Mouse (Mus musculus) hindbrain, postnatal 0 days (tissue): Measurements from ENCODE around the gene Mroh8. TPM values are rescaled to one million over a fixed set of nuclear protein-coding genes. Genes with fewer than 3 reads are reported as not detected.

Experiments used
- ATAC-seq: fragments of 200-750 bp; cut with Nextera tagmentation; 2 replicates; pipeline ENCODE4 v1.8.0; 2017; ENCODE audit warnings: mild to moderate bottlenecking, moderate TSS enrichment, moderate library complexity
- DNase-seq: peaks from one replicate; pipeline ENCODE4 v3.0.0-alpha.2; 2015; ENCODE audit warnings: low spot score
- H3K27ac ChIP-seq: fragments of 300-500 bp; sonication (generic); 2 replicates; pipeline ENCODE4 v1.5.1; 2014; ENCODE audit warnings: mild to moderate bottlenecking
- H3K27me3 ChIP-seq: fragments of 300-500 bp; sonication (generic); 2 replicates; pipeline ENCODE4 v1.6.1; 2014; ENCODE audit warnings: low read length, mixed read lengths; ENCODE audit not compliant: insufficient read depth
- H3K36me3 ChIP-seq: fragments of 300-500 bp; sonication (generic); 2 replicates; pipeline ENCODE4 v1.6.1; 2014; ENCODE audit warnings: low read length, mixed read lengths; ENCODE audit not compliant: insufficient read depth
- H3K4me1 ChIP-seq: fragments of 300-500 bp; sonication (generic); 2 replicates; pipeline ENCODE4 v1.6.1; 2014; ENCODE audit warnings: antibody characterized with exemption, low read length, mixed read lengths; ENCODE audit not compliant: insufficient read depth
- H3K4me2 ChIP-seq: fragments of 300-500 bp; sonication (generic); 2 replicates; pipeline ENCODE4 v1.6.1; 2014; ENCODE audit warnings: low read depth, mild to moderate bottlenecking, low read length, moderate library complexity, mixed read lengths
- H3K4me3 ChIP-seq: fragments of 300-500 bp; sonication (generic); 2 replicates; pipeline ENCODE4 v1.5.1; 2014; ENCODE audit warnings: low read length
- H3K9ac ChIP-seq: fragments of 300-500 bp; sonication (generic); replicated peaks from 2 replicates; pipeline ENCODE4 v1.6.1; 2014; ENCODE audit warnings: mild to moderate bottlenecking, low read length, moderate library complexity, mixed read lengths
- H3K9me3 ChIP-seq: fragments of 300-500 bp; sonication (generic); 2 replicates; pipeline ENCODE4 v1.6.1; 2016; ENCODE audit warnings: low read length, mixed read lengths
- CTCF ChIP-seq: IDR thresholded peaks from 2 replicates; pipeline ENCODE4 v1.5.1; 2016; ENCODE audit warnings: antibody characterized with exemption, control low read depth, low read depth
- WGBS: fragments of 180-500 bp; shearing (Covaris S2); extraction: QIAGEN DNeasy Blood & Tissue Kit; methylation state at CpG from one replicate; pipeline ENCODE4 v1.1.7; 2014; 5-methylcytosine and 5-hydroxymethylcytosine counted together
- polyA plus RNA-seq: library from polyadenylated mRNA; unstranded; fragments of >200 nt; fragmentation: Nextera tagmentation; extraction: Ambion mirVana; gene quantifications from 2 replicates; pipeline ENCODE4 v1.2.1, GENCODE M21; 2015
- total RNA-seq: library from RNA; depleted of rRNA; stranded (reverse); fragments of >200 nt; gene quantifications from 2 replicates; pipeline ENCODE4 v1.2.3, GENCODE M21; 2014; rRNA removed

Mroh8 gene
- 0.25 TPM in 1 of 2 replicates, not detected in the other for total RNA-seq
- 0.42 and 0.70 TPM in 2 replicates for polyA plus RNA-seq

DNA sequence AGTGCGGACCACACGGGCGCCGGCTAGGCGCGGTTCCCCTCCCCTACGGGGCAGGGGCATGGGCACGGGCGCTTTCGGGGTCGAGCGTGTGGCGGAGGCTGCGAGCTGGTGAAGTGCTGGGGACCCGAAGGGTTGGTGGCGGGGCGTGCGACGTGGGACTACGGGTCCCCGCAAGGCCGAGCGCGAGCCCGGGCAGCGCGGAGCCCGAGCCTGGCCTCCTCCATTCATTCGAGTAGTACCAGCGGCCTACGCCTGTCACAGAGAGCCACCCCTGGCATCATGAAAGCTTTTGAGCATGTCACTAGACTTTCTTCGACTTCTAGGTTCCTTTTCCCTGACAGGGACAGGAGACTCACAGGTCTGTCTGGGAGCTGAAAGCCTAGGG lies at the start of gene Mroh8:
Gene Mroh8 (minus strand): TSS at position 134 of the 385 bp plus-strand sequence.
- peak; percentile 76 for ATAC-seq
- no peaks in the 10 kb centered on the region for H3K9me3 ChIP-seq
- peaks cover 11% of the 10 kb centered on the region for H3K4me1 ChIP-seq
- H3K36me3 ChIP-seq: no peaks in the 10 kb centered on the region
- H3K27ac ChIP-seq: peak within 1 kb of the TSS; percentile 96
- H3K9ac ChIP-seq: peak within 1 kb of the TSS; percentile 86
- no peak for TF ChIP-seq CTCF
- peak; percentile 79 for DNase-seq
- WGBS: under 1% methylated on average over 31 of the region's 32 CpGs
- H3K4me2 ChIP-seq: peak within 1 kb of the TSS; percentile 77
- peak within 1 kb of the TSS; percentile 100 for H3K4me3 ChIP-seq
- H3K27me3 ChIP-seq: no peaks in the 10 kb centered on the region

DNA sequence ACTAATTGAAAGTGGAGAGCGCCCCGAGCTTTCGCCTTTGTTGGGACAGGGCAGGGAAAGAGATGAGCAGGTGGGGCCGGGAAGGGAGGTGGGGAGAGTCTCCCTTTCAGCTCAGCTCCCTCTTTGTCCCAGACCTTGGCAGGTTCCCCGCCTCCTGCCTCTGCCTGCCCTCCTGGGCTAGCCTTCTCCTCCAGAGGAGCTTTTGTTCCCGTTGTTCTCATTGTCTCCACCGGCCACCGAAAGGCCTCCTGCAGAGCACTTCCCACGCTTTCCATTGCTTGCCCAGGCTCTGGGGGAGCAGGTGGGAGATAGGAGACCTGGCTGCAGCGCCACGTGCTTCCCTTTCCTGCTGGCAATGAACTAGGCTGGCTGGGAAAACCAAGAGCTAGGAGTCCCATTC lies 49.2 kb upstream of the Mroh8 start:
- H3K9me3 ChIP-seq: no peaks in the 10 kb centered on the region
- WGBS: 14% methylated on average over 11 of the region's 11 CpGs
- peak; percentile 44; the same call in 1 of the 2 replicates for ATAC-seq
- H3K27me3 ChIP-seq: no peaks in the 10 kb centered on the region
- H3K9ac ChIP-seq: no peak overlapping the region
- DNase-seq: no peak
- no peak overlapping the region for H3K4me3 ChIP-seq
- no peak overlapping the region for H3K27ac ChIP-seq
- H3K4me1 ChIP-seq: peaks cover 8% of the 10 kb centered on the region
- TF ChIP-seq CTCF: no peak
- H3K4me2 ChIP-seq: 0 out of 2 replicates have a peak overlapping the region, but pooled peaks have one; percentile 16
- H3K36me3 ChIP-seq: peaks cover 27% of the 10 kb centered on the region

DNA sequence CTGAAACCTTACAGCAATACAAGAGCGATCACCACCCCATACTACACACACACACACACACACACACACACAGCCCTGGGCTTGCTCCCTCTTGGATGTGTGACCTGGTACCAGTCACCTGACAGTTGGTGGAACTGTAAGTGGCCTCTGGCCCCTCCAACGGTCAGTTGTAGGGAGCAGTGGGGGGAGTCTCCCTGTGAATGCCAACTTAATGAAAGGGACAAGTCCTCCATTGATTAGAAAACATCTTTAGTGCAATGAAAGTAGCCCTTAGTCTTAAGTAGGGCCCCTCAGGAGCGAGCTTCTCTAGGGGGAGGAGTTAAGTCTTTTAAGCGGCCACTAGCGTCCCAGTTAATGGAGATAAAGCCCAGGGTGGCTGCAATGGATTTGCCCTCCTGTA lies 48.8 kb upstream of the Mroh8 start:
- Histone ChIP-seq H3K9ac (no peak overlapping the region), H3K27me3 (no peaks in the 10 kb centered on the region), H3K36me3 (peaks cover 31% of the 10 kb centered on the region), H3K9me3 (no peaks in the 10 kb centered on the region), H3K4me1 (peaks cover 8% of the 10 kb centered on the region), H3K27ac (no peak overlapping the region), H3K4me2 (no peak overlapping the region), H3K4me3 (no peak overlapping the region)
- 27% methylated on average over 5 of the region's 5 CpGs for whole genome bisulfite sequencing
- DNase-seq (no peak), ATAC-seq (peak; percentile 30)
- TF ChIP-seq CTCF: no peak

DNA sequence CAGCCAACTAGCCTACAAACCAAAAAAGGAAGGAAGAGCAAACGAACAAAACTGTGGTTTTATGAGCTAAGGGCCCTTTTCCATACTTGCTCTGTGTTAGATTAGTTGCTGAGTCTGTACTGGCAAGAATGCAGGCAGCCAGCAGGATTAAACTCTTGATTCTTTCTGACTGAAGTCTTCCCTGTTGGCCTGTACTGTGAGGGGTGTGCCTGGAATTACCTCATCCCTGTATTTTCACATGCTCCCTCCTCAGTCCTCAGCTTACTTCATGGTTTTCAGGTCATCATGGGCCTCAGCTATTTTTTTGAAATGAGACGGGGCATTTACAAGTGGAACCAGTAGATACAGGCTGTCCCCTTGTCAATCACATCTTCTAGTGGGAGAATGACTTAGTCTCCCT lies 45.9 kb upstream of the Mroh8 start:
- H3K9ac ChIP-seq: no peak overlapping the region
- WGBS: 86% methylated on average over 2 of the region's 2 CpGs
- H3K4me2 ChIP-seq: no peak overlapping the region
- peaks cover 11% of the 10 kb centered on the region for H3K4me1 ChIP-seq
- H3K27me3 ChIP-seq: no peaks in the 10 kb centered on the region
- TF ChIP-seq CTCF: no peak
- no peak for ATAC-seq
- H3K4me3 ChIP-seq: no peak overlapping the region
- no peaks in the 10 kb centered on the region for H3K9me3 ChIP-seq
- no peak overlapping the region for H3K27ac ChIP-seq
- DNase-seq: no peak
- H3K36me3 ChIP-seq: peaks cover 39% of the 10 kb centered on the region

DNA sequence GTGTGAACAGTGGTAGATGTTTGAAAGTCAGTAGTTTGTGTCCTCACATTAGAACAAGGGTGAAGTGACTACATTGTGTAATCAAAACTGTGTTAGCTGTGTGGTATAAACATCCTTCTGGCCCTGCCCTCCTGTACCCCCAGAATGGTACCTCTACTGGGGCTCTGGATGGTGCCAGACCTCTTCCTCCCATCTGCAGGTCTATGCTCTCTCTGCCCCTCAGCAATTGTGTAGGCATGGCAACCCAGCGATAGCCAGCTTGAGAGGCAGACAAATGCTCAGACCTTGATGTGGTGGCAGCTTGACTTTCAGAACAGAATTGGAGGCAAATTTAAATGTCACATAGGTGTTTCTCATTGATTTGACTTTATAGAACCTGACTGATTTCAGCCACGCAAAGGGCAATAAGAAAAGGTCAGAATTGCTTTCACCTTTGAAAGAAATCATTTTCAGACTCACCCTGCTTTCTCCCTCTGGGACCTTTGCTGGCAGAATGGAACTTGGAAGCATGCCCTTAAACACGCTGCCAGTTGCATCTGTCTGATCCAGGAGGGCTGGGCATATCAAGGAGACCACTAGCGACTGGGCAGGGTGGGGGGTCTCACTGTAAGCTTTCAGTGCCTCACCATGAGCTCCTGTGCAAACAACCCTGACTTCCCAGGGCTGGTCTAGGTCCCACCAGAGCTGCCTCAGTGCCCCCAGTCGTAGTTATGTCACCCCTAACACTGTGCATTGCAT lies 42.8 kb upstream of the Mroh8 start:
- Histone ChIP-seq H3K36me3 (peaks cover 49% of the 10 kb centered on the region), H3K27ac (peak overlapping the region; percentile 22; the same call in 1 of the 2 replicates), H3K4me3 (no peak overlapping the region), H3K9ac (no peak overlapping the region), H3K4me1 (0 out of 2 replicates have a peak, but pooled peaks cover 3% of the 10 kb centered on the region), H3K9me3 (no peaks in the 10 kb centered on the region), H3K4me2 (no peak overlapping the region), H3K27me3 (no peaks in the 10 kb centered on the region)
- WGBS: 40% methylated on average over 5 of the region's 5 CpGs
- no peak for TF ChIP-seq CTCF
- DNase-seq: peak; percentile 50
- ATAC-seq: peak; percentile 53

DNA sequence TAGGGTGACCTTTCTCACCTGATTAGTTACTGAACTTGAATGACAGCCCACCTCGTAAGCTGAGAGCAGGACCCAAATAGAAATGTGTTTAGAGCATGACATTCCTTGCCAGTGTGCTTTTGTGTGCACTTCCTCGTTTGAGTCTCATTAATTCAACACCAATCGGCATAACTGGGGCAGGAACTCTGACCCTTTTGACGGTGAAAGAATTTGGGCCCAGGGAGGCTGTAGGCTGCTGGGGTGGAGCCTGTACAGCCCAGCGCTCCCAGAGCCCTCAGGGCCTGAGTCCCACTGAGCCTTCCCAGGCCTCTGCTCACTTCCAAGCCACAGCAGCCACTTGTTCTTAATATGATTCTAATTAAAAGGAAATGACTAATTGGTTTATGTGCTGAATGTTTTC lies 41.5 kb upstream of the Mroh8 start:
- Histone ChIP-seq H3K4me1 (0 out of 2 replicates have a peak, but pooled peaks cover 3% of the 10 kb centered on the region), H3K9me3 (no peaks in the 10 kb centered on the region), H3K4me2 (no peak overlapping the region), H3K27ac (0 out of 2 replicates have a peak overlapping the region, but pooled peaks have one; percentile 8), H3K4me3 (no peak overlapping the region), H3K27me3 (no peaks in the 10 kb centered on the region), H3K36me3 (peaks cover 49% of the 10 kb centered on the region), H3K9ac (no peak overlapping the region)
- ATAC-seq: no peak
- whole genome bisulfite sequencing: 35% methylated on average over 5 of the region's 5 CpGs
- DNase-seq: no peak
- TF ChIP-seq CTCF: no peak

DNA sequence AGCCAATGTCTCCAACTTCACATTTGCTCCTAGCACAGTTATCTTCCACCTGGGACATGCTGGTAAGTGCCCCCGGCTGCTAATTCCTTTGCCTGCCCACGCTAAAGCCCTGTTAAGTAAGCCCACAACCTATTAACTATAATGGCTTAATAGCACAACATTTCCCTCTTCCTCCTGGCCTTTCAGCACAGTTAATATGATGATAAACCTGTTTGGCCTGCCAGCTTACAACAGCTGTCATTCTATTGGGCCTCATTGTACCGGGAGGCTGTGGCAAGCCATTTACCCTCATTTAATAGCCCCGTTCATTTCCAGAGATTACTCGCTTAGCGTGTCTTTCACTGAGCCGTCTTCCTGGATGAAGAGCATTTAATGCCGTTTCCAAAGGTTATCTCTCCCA lies 40.8 kb upstream of the Mroh8 start:
- peaks cover 49% of the 10 kb centered on the region for H3K36me3 ChIP-seq
- H3K4me2 ChIP-seq: no peak overlapping the region
- no peaks in the 10 kb centered on the region for H3K9me3 ChIP-seq
- no peak for DNase-seq
- H3K27ac ChIP-seq: no peak overlapping the region
- no peaks in the 10 kb centered on the region for H3K27me3 ChIP-seq
- H3K9ac ChIP-seq: no peak overlapping the region
- no peak for TF ChIP-seq CTCF
- WGBS: 70% methylated on average over 8 of the region's 8 CpGs
- H3K4me3 ChIP-seq: no peak overlapping the region
- H3K4me1 ChIP-seq: 0 out of 2 replicates have a peak, but pooled peaks cover 3% of the 10 kb centered on the region
- no peak for ATAC-seq
